Mouse (Mus musculus) neural tube, embryonic 11.5 days (tissue): ENCODE measurements at regions not wholly inside any gene's neighbourhood (a gene's known extent, or its start where the extent isn't known, plus 50 kb on each side); places are given as distances from the start of the nearest gene placed in this dataset.

Experiments
- ATAC-seq: fragments of 200-750 bp; cut with Nextera tagmentation; 2 replicates; pipeline ENCODE4 v1.8.0; 2017; ENCODE audit warnings: moderate number of reproducible peaks, mild to moderate bottlenecking, moderate TSS enrichment, moderate library complexity; ENCODE audit not compliant: insufficient read depth, low FRiP score, low TSS enrichment
- DNase-seq: peaks from one replicate; pipeline ENCODE4 v3.0.0-alpha.2; 2015; ENCODE audit warnings: low spot score
- H3K27ac ChIP-seq: fragments of 300-500 bp; sonication (generic); 2 replicates; pipeline ENCODE4 v1.5.1; 2014; ENCODE audit warnings: low read depth, mild to moderate bottlenecking, low read length
- H3K27me3 ChIP-seq: fragments of 300-500 bp; sonication (generic); 2 replicates; pipeline ENCODE4 v1.6.1; 2014; ENCODE audit warnings: mild to moderate bottlenecking, low read length, mixed read lengths; ENCODE audit not compliant: control insufficient read depth, insufficient read depth
- H3K36me3 ChIP-seq: fragments of 300-500 bp; sonication (generic); 2 replicates; pipeline ENCODE4 v1.6.1; 2014; ENCODE audit warnings: mild to moderate bottlenecking, low read length, moderate library complexity, mixed read lengths; ENCODE audit not compliant: control insufficient read depth, insufficient read depth
- H3K4me1 ChIP-seq: fragments of 300-500 bp; sonication (generic); 2 replicates; pipeline ENCODE4 v1.6.1; 2014; ENCODE audit warnings: low read length, mixed read lengths; ENCODE audit not compliant: control insufficient read depth, insufficient read depth
- H3K4me2 ChIP-seq: fragments of 300-500 bp; sonication (generic); 2 replicates; pipeline ENCODE4 v1.6.1; 2014; ENCODE audit warnings: low read depth, mild to moderate bottlenecking, moderate library complexity
- H3K4me3 ChIP-seq: fragments of 300-500 bp; sonication (generic); 2 replicates; pipeline ENCODE4 v1.5.1; 2014; ENCODE audit warnings: low read depth, low read length
- H3K9ac ChIP-seq: fragments of 300-500 bp; sonication (generic); 2 replicates; pipeline ENCODE4 v1.6.1; 2014; ENCODE audit warnings: mild to moderate bottlenecking, low read length
- H3K9me3 ChIP-seq: fragments of 300-500 bp; sonication (generic); 2 replicates; pipeline ENCODE4 v1.6.1; 2016; ENCODE audit warnings: low read length; ENCODE audit not compliant: control insufficient read depth
- WGBS: fragments of 180-500 bp; shearing (Covaris S2); extraction: QIAGEN DNeasy Blood & Tissue Kit; methylation state at CpG from one replicate; pipeline ENCODE4 v1.1.7; 2014; 5-methylcytosine and 5-hydroxymethylcytosine counted together

DNA sequence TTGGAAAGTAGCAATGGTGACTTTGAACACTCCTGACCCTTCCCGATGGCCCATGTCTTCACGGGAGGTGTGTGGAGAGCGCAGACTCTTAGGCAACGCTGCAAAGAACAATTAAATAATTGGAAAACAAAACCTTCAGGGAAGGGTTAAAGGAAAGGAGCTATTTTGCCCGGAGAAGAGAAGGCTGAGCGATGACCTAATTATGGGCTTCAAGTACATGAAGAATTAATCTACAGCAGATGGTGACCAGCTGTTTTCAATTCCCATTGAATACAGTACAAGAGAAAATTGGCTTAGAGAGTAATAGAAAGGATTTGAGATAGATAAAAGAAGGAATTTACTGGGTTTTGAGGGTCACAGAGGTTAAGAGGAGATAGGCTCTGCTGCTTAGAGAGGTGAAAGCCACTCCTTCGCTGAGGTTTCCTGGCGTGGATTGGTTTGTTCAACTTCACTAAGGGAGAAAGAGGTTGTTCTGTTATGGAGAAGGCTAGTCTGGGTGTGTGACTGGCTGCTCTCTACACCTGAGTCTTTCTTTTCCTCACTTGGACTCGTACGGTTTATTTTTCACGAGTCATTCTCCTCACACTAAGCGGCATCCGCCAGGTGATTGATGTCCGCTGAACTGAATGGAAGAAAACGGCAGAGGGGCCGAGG lies 184.7 kb upstream of the Car8 start:
- DNase-seq (no peak), ATAC-seq (no peak)
- Histone ChIP-seq H3K9me3 (no peaks in the 10 kb centered on the region), H3K27ac (no peak overlapping the region), H3K27me3 (no peaks in the 10 kb centered on the region), H3K4me2 (no peak overlapping the region), H3K4me1 (no peaks in the 10 kb centered on the region), H3K36me3 (no peaks in the 10 kb centered on the region), H3K4me3 (no peak overlapping the region), H3K9ac (no peak overlapping the region)
- WGBS, result 64% methylated on average over 16 of the region's 16 CpGs

DNA sequence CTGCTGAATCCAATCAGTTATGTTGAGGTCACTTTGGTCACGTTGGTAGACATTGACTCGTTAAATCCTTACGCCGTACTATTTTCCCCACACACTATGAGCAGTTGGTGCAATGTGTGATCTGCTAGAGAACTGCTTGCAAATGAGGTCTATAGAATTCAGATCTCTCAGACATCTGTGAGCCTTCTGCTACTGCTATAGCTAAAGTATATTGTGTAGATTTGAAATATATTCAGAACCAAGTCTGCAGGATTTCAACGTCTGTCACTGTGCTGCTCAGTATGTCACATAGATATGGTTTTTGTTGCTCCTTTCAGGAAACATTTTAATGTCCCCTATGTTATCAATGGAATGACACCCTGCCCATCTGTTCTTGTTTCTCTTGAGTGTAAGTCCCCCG lies 182.4 kb upstream of the Car8 start:
- ATAC-seq (no peak), DNase-seq (no peak)
- no peak overlapping the region for H3K4me3 ChIP-seq
- H3K27ac ChIP-seq, result no peak overlapping the region
- peaks cover 3% of the 10 kb centered on the region; the same call in 1 of the 2 replicates for H3K4me1 ChIP-seq
- no peaks in the 10 kb centered on the region for H3K36me3 ChIP-seq
- no peaks in the 10 kb centered on the region for H3K9me3 ChIP-seq
- H3K4me2 ChIP-seq, result no peak overlapping the region
- no peaks in the 10 kb centered on the region for H3K27me3 ChIP-seq
- 89% methylated on average over 6 of the region's 6 CpGs for WGBS
- no peak overlapping the region for H3K9ac ChIP-seq

DNA sequence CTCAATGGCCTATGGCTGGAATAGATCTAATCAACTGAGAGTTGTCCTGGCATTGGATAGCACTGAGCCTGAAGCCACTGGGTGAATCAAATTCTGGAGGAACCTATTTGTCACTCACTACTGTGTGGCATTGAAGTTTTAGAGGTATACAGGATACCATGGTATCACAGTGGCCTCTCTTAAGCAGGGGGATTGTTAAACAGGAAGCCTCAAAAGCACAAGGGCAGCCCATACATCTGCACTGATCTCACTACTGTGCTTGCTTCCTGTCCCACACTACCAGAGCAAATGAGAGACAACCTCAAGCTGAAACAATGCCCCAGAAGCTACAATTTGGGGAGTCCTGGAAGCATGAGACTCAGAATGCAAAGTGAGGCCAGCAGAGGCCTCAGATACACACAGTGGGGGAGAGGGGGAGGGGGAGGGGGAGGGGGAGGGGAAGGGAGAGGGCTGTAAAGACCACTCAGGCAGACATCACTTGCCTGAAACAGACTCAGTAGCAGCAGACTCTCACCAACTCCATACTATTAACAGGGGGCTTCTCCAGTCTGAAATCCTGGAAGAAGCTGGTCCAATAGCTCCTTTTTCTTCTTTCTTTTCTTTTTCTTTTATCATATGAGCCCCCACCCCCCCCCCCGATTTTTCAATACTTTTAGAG lies 179.7 kb upstream of the Car8 start:
- Histone ChIP-seq H3K27ac (no peak overlapping the region), H3K36me3 (no peaks in the 10 kb centered on the region), H3K4me3 (no peak overlapping the region), H3K4me2 (no peak overlapping the region), H3K9me3 (no peaks in the 10 kb centered on the region), H3K9ac (no peak overlapping the region), H3K4me1 (peaks cover 3% of the 10 kb centered on the region; the same call in 1 of the 2 replicates), H3K27me3 (no peaks in the 10 kb centered on the region)
- ATAC-seq (no peak), DNase-seq (no peak)
- 14% methylated on average over 1 of the region's 1 CpGs for WGBS

DNA sequence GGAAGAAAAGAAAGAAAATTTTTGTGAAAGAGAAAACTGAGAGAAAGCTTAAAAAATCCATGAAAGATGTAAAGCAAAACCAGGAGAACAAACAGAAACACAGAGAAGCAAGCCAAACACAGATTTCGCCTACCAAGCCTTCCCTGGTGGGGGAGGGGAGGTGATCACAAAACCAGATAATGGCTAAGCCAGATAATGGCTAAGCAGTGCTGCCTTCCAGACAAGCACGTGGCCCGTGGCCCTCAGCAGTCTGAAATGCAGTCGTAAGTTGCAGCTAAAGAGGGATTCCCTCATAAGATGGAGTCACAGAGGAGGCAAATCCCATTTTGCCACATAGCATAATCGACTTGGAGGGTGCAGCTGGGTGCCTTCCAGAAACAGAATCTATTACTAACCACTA lies 179.0 kb upstream of the Car8 start:
- Histone ChIP-seq H3K27ac (no peak overlapping the region), H3K4me2 (no peak overlapping the region), H3K27me3 (no peaks in the 10 kb centered on the region), H3K36me3 (no peaks in the 10 kb centered on the region), H3K4me1 (peaks cover 3% of the 10 kb centered on the region; the same call in 1 of the 2 replicates), H3K9ac (no peak overlapping the region), H3K9me3 (no peaks in the 10 kb centered on the region), H3K4me3 (no peak overlapping the region)
- ATAC-seq, result no peak
- no peak for DNase-seq
- WGBS, result 32% methylated on average over 5 of the region's 5 CpGs

DNA sequence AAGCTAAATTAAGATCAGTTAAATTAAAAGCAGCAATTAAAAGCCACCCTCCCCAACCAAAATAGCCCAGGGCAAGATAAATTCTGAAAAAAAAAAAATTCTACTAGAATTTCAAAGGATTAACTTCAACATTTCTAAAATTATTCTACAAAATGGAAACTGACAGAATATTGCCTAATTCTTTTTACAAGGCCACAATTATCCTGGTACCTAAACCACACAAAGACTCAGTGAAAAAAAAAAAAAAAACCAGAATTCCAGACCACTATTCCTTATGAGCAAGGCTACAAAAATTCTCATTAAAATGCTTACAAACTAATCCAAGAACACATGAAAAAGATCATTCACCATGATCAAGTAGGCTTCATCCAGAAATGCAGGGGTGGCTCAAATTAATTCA lies 174.5 kb upstream of the Car8 start:
- no peak overlapping the region for H3K27ac ChIP-seq
- H3K4me1 ChIP-seq, result peaks cover 3% of the 10 kb centered on the region; the same call in 1 of the 2 replicates
- ATAC-seq (no peak), DNase-seq (no peak)
- no peak overlapping the region for H3K9ac ChIP-seq
- no peaks in the 10 kb centered on the region for H3K36me3 ChIP-seq
- no peak overlapping the region for H3K4me3 ChIP-seq
- no peak overlapping the region for H3K4me2 ChIP-seq
- no peaks in the 10 kb centered on the region for H3K9me3 ChIP-seq
- no peaks in the 10 kb centered on the region for H3K27me3 ChIP-seq

DNA sequence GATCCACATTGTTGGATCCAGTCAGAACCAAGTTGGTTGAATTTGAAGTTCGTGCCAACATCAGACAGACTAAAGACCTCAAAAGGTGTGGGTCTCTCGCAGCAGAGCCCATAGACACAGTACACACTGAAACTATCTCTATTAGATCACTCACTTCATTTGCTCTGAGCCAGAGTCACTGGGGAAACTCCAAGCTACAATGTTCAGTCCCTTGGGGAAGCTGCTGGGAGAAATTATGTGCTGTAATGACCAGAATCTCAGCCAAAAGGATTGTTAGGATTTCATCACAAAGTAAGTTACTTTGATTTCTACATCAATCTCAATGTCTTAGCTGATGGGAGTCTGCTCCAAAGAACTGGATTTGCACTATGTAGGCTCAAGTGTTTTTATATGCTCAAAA lies 161.2 kb upstream of the Car8 start:
- DNase-seq (no peak), ATAC-seq (no peak)
- WGBS, result 89% methylated on average over 2 of the region's 2 CpGs
- H3K4me1 ChIP-seq, result no peaks in the 10 kb centered on the region
- H3K36me3 ChIP-seq, result no peaks in the 10 kb centered on the region
- H3K27ac ChIP-seq, result no peak overlapping the region
- H3K4me3 ChIP-seq, result no peak overlapping the region
- no peak overlapping the region for H3K4me2 ChIP-seq
- H3K9me3 ChIP-seq, result no peaks in the 10 kb centered on the region
- H3K27me3 ChIP-seq, result no peaks in the 10 kb centered on the region
- no peak overlapping the region for H3K9ac ChIP-seq

DNA sequence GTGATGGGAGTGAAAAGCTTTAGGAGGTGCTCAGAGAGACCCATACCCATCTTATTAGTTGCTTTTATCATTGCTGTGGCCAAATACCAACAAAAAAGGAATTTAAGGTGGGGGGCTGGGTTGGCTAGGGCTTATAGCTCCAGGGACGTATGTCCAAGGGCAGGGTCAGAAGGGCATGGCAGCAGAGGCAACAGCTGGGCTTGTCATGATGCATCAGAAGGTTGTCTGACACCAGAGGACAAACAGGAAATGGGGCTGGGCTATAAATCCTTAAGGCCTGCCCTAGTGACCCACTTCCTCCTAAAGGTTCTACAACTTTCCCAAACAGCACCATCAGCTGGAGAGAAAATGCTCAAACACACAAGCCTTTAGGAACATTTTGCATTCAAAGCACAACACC lies 160.6 kb upstream of the Car8 start:
- Histone ChIP-seq H3K27ac (no peak overlapping the region), H3K9ac (no peak overlapping the region), H3K4me3 (no peak overlapping the region), H3K4me2 (no peak overlapping the region), H3K27me3 (no peaks in the 10 kb centered on the region), H3K9me3 (no peaks in the 10 kb centered on the region), H3K36me3 (no peaks in the 10 kb centered on the region), H3K4me1 (no peaks in the 10 kb centered on the region)
- 80% methylated on average over 1 of the region's 1 CpGs for WGBS
- DNase-seq (no peak), ATAC-seq (no peak)

DNA sequence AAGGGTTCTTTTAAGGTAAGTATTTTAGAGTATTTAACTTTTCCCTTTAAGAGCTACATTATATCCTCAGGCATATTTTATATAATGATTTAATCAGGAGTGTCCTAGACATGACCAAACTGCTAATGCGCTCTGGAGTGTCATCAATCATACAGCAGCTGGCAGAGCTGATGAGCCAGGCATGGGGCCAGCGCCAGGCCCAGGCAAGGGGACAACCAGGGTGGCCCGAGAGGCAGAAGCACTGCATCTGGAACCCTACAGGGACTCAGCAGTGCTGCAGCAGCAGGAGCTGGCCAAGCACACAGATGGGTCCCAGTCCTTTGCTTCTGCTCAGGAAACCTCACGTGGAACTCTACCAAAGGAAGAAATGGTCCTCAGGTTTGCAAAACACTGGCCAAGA lies 160.1 kb upstream of the Car8 start:
- no peak overlapping the region for H3K4me2 ChIP-seq
- no peak overlapping the region for H3K9ac ChIP-seq
- H3K36me3 ChIP-seq, result no peaks in the 10 kb centered on the region
- H3K4me1 ChIP-seq, result no peaks in the 10 kb centered on the region
- no peaks in the 10 kb centered on the region for H3K9me3 ChIP-seq
- ATAC-seq (0 out of 2 replicates have a peak, but pooled peaks have one; percentile 53), DNase-seq (peak; percentile 38)
- H3K27me3 ChIP-seq, result no peaks in the 10 kb centered on the region
- 60% methylated on average over 4 of the region's 4 CpGs for WGBS
- H3K4me3 ChIP-seq, result no peak overlapping the region
- H3K27ac ChIP-seq, result no peak overlapping the region

DNA sequence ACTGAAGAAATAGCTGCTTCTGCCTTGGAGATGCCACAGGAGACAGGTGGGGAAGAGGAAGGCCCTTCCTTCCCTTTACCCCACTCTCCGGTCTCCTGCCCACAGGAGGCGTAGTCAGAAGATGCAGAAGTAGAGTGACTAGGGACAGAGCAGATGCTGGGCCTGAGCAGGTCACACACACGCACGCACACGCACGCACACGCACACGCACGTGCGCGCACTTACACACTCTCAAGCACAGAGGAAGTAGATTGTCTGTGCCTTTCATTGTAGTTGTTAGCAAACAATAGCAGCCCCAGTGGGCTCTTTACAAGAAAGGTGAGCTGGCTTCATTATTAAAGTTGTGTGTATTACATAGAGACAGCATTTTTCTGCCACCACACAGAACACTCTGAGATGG lies 144.3 kb upstream of the Car8 start:
- no peaks in the 10 kb centered on the region for H3K27me3 ChIP-seq
- peaks cover 6% of the 10 kb centered on the region; the same call in 1 of the 2 replicates for H3K4me1 ChIP-seq
- H3K27ac ChIP-seq, result no peak overlapping the region
- DNase-seq (no peak), ATAC-seq (no peak)
- H3K36me3 ChIP-seq, result no peaks in the 10 kb centered on the region
- no peaks in the 10 kb centered on the region for H3K9me3 ChIP-seq
- no peak overlapping the region for H3K4me3 ChIP-seq
- 95% methylated on average over 11 of the region's 11 CpGs for WGBS
- H3K9ac ChIP-seq, result no peak overlapping the region
- H3K4me2 ChIP-seq, result no peak overlapping the region
